Mouse (Mus musculus) ES-E14 (cell line): ENCODE measurements at regions not wholly inside any gene's neighbourhood (a gene's known extent, or its start where the extent isn't known, plus 50 kb on each side); places are given as distances from the start of the nearest gene placed in this dataset.

Source experiments
- DNase-seq: peaks from one replicate; pipeline ENCODE4 v3.0.0-alpha.2; 2013; ENCODE audit warnings: low read depth, low spot score
- H3K27ac ChIP-seq: 2 replicates; pipeline ENCODE4 v1.5.1; 2012; ENCODE audit warnings: low read depth, mild to moderate bottlenecking, low read length, moderate library complexity, mixed read lengths; ENCODE audit not compliant: poor library complexity, insufficient read depth, severe bottlenecking
- H3K36me3 ChIP-seq: 2 replicates; pipeline ENCODE4 v1.6.1; 2012; ENCODE audit warnings: mild to moderate bottlenecking, low read length, moderate library complexity, mixed read lengths; ENCODE audit not compliant: control insufficient read depth, poor library complexity, insufficient read depth, severe bottlenecking
- H3K4me1 ChIP-seq, 2 experiments: fragments of 150-350 bp in 1 of 2; sonication (generic) in 1 of 2; 2 replicates each; pipeline ENCODE4 v1.6.1; 2012; ENCODE audit warnings: low read length in 2 of 2, mild to moderate bottlenecking in 1 of 2, mixed read lengths in 1 of 2; ENCODE audit not compliant: control insufficient read depth in 2 of 2, insufficient read depth in 2 of 2, poor library complexity in 1 of 2
- H3K4me3 ChIP-seq, 2 experiments: fragments of 150-350 bp in 1 of 2; sonication (generic) in 1 of 2; 2 replicates each; pipeline ENCODE4 v1.5.1; 2012; ENCODE audit warnings: low read length in 2 of 2, low read depth in 1 of 2, mild to moderate bottlenecking in 1 of 2, mixed read lengths in 1 of 2; ENCODE audit not compliant: insufficient read depth in 1 of 2, poor library complexity in 1 of 2, severe bottlenecking in 1 of 2
- H3K9ac ChIP-seq: 2 replicates; pipeline ENCODE4 v1.6.1; 2012; ENCODE audit warnings: low read depth, mild to moderate bottlenecking, low read length, mixed read lengths; ENCODE audit not compliant: poor library complexity, insufficient read depth, severe bottlenecking
- H3K9me3 ChIP-seq: fragments of 150-350 bp; sonication (generic); 2 replicates; pipeline ENCODE4 v1.6.1; 2012; ENCODE audit warnings: low read depth, mild to moderate bottlenecking, low read length; ENCODE audit not compliant: control insufficient read depth, insufficient read depth
- CHD2 ChIP-seq: IDR thresholded peaks from 2 replicates; pipeline ENCODE4 v1.6.1; 2014; ENCODE audit warnings: mild to moderate bottlenecking, low read depth, low read length, inconsistent platforms
- HCFC1 ChIP-seq: IDR thresholded peaks from 2 replicates; pipeline ENCODE4 v1.6.1; 2012; ENCODE audit warnings: low read length, inconsistent platforms, borderline replicate concordance; ENCODE audit not compliant: insufficient read depth
- MAFK ChIP-seq: IDR thresholded peaks from 2 replicates; pipeline ENCODE4 v1.6.1; 2014; ENCODE audit warnings: mild to moderate bottlenecking, low read depth, low read length, inconsistent platforms; ENCODE audit not compliant: insufficient read depth
- ZC3H11A ChIP-seq: IDR thresholded peaks from 2 replicates; pipeline ENCODE4 v1.6.1; 2012; ENCODE audit warnings: low read depth, mild to moderate bottlenecking, inconsistent platforms, low read length, borderline replicate concordance
- ZNF384 ChIP-seq: IDR thresholded peaks from 2 replicates; pipeline ENCODE4 v1.6.1; 2012; ENCODE audit warnings: low read depth, low read length, inconsistent platforms
- in situ Hi-C, 2 experiments: fragments of 600-800 bp; cut with MboI; formaldehyde crosslinking; loops; one replicate each; pipeline ENCODE4 v1.15.1; 2025; ENCODE audit warnings: low sequenced_read_pairs in 2 of 2, inconsistent platforms in 1 of 2; ENCODE audit not compliant: unreplicated experiment in 2 of 2

GRCm38 (mm10) chr10:8952922-8953321 lies 67.1 kb upstream of the Sash1 start:
- TF ChIP-seq CHD2 (no peak), MAFK (no peak), ZNF384 (no peak), HCFC1 (no peak), ZC3H11A (no peak)
- Histone ChIP-seq H3K9me3 (no peaks in the 10 kb centered on the region), H3K27ac (no peak overlapping the region), H3K4me1 (no peaks in the 10 kb centered on the region), H3K9ac (no peak overlapping the region), H3K36me3 (no peaks in the 10 kb centered on the region), H3K4me3 (no peak overlapping the region)
- no peak for DNase-seq
- in situ Hi-C loops: no loop called here

- no peaks in the 10 kb centered on the region for H3K4me1 ChIP-seq
- no peaks in the 10 kb centered on the region for H3K9me3 ChIP-seq
- in situ Hi-C loops: no loop called here
- H3K27ac ChIP-seq: no peak overlapping the region
- DNase-seq: no peak
- TF ChIP-seq ZC3H11A (no peak), HCFC1 (no peak), ZNF384 (no peak), CHD2 (no peak), MAFK (no peak)
- no peaks in the 10 kb centered on the region for H3K36me3 ChIP-seq
- no peak overlapping the region for H3K4me3 ChIP-seq
- H3K9ac ChIP-seq: no peak overlapping the region
These were observed 66.1 kb upstream of the Sash1 start for GRCm38 (mm10) chr10:8951937-8952336.

GRCm38 (mm10) chr10:8951236-8951825 lies 65.5 kb upstream of the Sash1 start:
- H3K9me3 ChIP-seq: no peaks in the 10 kb centered on the region
- DNase-seq: no peak
- no peak overlapping the region for H3K27ac ChIP-seq
- no peaks in the 10 kb centered on the region for H3K36me3 ChIP-seq
- no peaks in the 10 kb centered on the region for H3K4me1 ChIP-seq
- H3K4me3 ChIP-seq: no peak overlapping the region
- no peak for TF ChIP-seq ZNF384
- TF ChIP-seq HCFC1: no peak
- TF ChIP-seq CHD2: no peak
- TF ChIP-seq MAFK: no peak
- no peak for TF ChIP-seq ZC3H11A
- in situ Hi-C loops: no loop called here
- H3K9ac ChIP-seq: no peak overlapping the region

GRCm38 (mm10) chr10:8948227-8948626 lies 62.4 kb upstream of the Sash1 start:
- no peak overlapping the region for H3K9ac ChIP-seq
- no peaks in the 10 kb centered on the region for H3K36me3 ChIP-seq
- no peak for DNase-seq
- TF ChIP-seq CHD2 (no peak), MAFK (no peak), ZNF384 (no peak), ZC3H11A (no peak), HCFC1 (no peak)
- no peaks in the 10 kb centered on the region for H3K4me1 ChIP-seq
- H3K9me3 ChIP-seq: no peaks in the 10 kb centered on the region
- H3K4me3 ChIP-seq: no peak overlapping the region
- in situ Hi-C loops: no loop called here
- H3K27ac ChIP-seq: no peak overlapping the region

GRCm38 (mm10) chr10:8945195-8945751 lies 59.4 kb upstream of the Sash1 start:
- no peaks in the 10 kb centered on the region for H3K9me3 ChIP-seq
- H3K36me3 ChIP-seq: no peaks in the 10 kb centered on the region
- H3K4me1 ChIP-seq: no peaks in the 10 kb centered on the region
- in situ Hi-C loops: no loop called here
- no peak overlapping the region for H3K27ac ChIP-seq
- DNase-seq: no peak
- no peak overlapping the region for H3K9ac ChIP-seq
- no peak overlapping the region for H3K4me3 ChIP-seq
- no peak for TF ChIP-seq CHD2
- TF ChIP-seq HCFC1: no peak
- no peak for TF ChIP-seq MAFK
- no peak for TF ChIP-seq ZNF384
- no peak for TF ChIP-seq ZC3H11A
